Mouse (Mus musculus) heart, adult 2 months (tissue): ENCODE measurements around the gene Olfr522.

Experiments
- CTCF ChIP-seq: fragments of 200-600 bp; IDR thresholded peaks from 2 replicates; pipeline ENCODE4 v1.8.1; 2022; ENCODE audit warnings: antibody characterized with exemption, mild to moderate bottlenecking, moderate library complexity
- EP300 ChIP-seq: fragments of 200-500 bp; IDR thresholded peaks from 2 replicates; pipeline ENCODE4 v1.6.1; 2011; ENCODE audit warnings: low read depth, low read length, control low read depth; ENCODE audit not compliant: insufficient read depth
- POLR2A ChIP-seq: fragments of 200-500 bp; IDR thresholded peaks from 2 replicates; pipeline ENCODE4 v1.6.1; 2011; ENCODE audit warnings: mild to moderate bottlenecking, low read depth, low read length, control low read depth; ENCODE audit not compliant: insufficient read depth

DNA sequence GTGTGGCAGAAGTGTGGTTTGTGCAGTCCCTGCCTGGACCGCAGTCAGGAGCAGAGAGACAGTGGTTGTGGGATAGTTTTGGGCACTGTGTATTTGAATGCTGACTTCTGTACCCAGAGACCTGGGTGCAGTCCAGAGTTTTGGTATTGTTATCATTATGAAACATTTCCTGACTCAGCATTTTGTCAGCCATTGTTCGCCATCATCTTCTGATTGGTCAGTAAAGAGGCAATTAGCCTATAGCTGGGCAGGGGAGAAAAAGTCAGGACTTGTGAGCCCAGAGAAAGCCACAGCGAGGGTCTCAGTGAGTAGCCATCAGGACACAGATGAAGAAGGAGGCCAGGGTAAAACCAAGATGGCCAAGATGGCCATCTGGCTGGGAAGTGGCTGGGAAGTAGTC lies 4.2 kb downstream of the Olfr522 start:
- TF ChIP-seq CTCF (no peak), EP300 (no peak), POLR2A (no peak)
